Mouse (Mus musculus): ENCODE results near the gene Olfr1502.
"Not testable (repeated sequence)": the region's sequence is repeated elsewhere in the genome, so short reads cannot be mapped to it uniquely, and the experiment has no call there.

The Olfr1502 gene

DNA sequence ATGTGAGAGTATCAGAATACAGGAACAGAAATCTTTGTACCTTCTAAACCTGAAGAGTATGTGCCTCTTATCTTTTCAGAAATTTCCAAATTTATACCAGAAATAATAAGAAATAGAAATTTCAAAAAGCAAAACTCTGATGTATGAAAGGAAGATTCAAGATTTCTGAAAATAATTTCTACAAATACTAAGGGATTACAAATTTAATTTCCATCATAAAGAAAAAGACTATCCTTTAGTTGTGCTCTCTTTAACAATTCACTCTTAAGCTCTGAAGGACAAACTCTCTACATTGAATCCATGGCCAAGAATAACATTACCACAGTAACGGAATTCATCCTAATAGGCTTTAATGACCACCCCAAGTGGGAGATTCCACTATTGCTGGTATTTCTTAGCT, at the start of gene Olfr1502:
Gene Olfr1502 (plus strand): TSS at position 301 of the 400 bp plus-strand sequence.
- no peak for DNase-seq (ENCODE audit: low read depth, low spot score)

GRCm38 (mm10) chr19:13812823-13813222, 48.8 kb upstream of the Olfr1502 start:
- no peak for DNase-seq (ENCODE audit: low read depth, low spot score)

GRCm38 (mm10) chr19:13818827-13819226, 42.8 kb upstream of the Olfr1502 start:
- DNase-seq (ENCODE audit: low read depth, low spot score), result peak; percentile 20

GRCm38 (mm10) chr19:13819347-13819746, 42.2 kb upstream of the Olfr1502 start, which contains the start of gene Olfr1499:
TSS of gene Olfr1499 (minus strand) at chr19:13819447.
- no peak for DNase-seq (ENCODE audit: low read depth, low spot score)

- no peak for DNase-seq (ENCODE audit: low read depth, low spot score)
Observed at GRCm38 (mm10) chr19:13820847-13821246, 40.7 kb upstream of the Olfr1502 start.

- no peak for DNase-seq (ENCODE audit: low read depth, low spot score)
Observed at GRCm38 (mm10) chr19:13828447-13828846, 33.1 kb upstream of the Olfr1502 start.

DNA sequence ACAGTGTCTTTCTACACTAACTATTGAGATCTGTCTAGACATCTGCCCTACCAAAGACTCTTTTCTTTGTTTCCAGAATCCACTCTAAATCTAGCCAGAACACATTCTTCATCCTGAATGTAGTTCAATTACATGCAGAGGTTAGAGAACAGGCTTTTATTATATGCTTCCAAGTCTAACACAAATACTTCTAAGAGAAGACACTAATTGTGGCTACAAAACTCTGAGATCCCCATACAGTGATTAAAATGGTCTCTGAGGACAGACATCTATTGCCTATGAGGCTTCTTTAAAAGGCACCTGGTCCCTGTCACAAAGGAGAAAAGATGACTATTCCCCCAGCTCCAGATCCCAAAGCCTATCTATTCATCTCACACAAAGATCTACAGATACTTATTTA, 31.2 kb upstream of the Olfr1502 start, which contains the start of gene Olfr1500:
Gene Olfr1500 (minus strand): TSS at position 101 of the 400 bp plus-strand sequence.
- DNase-seq (ENCODE audit: low read depth, low spot score), result no peak

- DNase-seq (ENCODE audit: low read depth, low spot score), result not testable (repeated sequence)
Observed at GRCm38 (mm10) chr19:13850592-13850991, 11.0 kb upstream of the Olfr1502 start, which contains the start of gene Olfr1501. TSS of gene Olfr1501 (minus strand) at chr19:13850692.

GRCm38 (mm10) chr19:13897828-13898227, 36.2 kb downstream of the Olfr1502 start, which contains the start of gene Olfr1504:
TSS of gene Olfr1504 (minus strand) at chr19:13897928.
- DNase-seq (ENCODE audit: low read depth, low spot score), result no peak

Measured in retina, adult 2 months (tissue).